Mouse (Mus musculus): ENCODE measurements at regions not wholly inside any gene's neighbourhood (a gene's known extent, or its start where the extent isn't known, plus 50 kb on each side); places are given as distances from the start of the nearest gene placed in this dataset.

DNA sequence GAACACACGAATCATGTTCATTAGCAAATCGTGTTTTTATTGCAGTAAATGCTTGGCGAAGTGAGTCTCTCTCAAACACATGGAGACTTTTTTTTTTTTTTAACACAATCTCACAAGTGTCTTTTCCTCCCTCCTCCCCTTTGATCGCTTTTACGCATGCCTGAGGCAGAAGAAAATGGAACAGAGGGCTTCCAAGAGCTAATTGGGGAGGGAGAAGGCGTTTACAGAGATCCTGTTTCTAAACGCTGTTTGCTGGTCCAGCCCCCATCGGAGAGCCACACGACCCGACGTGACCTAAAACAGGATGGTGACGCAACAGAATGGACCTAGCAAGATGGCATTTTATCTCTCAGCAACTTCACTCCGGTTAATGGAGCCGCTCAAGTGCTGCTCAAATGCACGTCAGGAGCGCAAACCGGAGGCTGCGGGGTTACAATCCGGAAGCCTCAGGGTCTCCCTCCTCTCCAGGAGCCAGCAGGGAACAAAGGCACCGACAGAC, 73.0 kb upstream of the Zfp217 start:
- TF ChIP-seq POLR2A (IDR thresholded peaks at IDR 0.05; ENCODE audit: insufficient read depth, low read depth, low read length), result no peak
- TF ChIP-seq CTCF (IDR thresholded peaks at IDR 0.05; ENCODE audit: insufficient read depth, low read depth, low read length), result no peak
